Mouse (Mus musculus) liver, embryonic 13.5 days (tissue): Measurements from ENCODE around the gene Aicda. TPM values are rescaled to one million over a fixed set of nuclear protein-coding genes. Genes with fewer than 3 reads are reported as not detected.

ENCODE experiments used
- polyA plus RNA-seq: library from polyadenylated mRNA; unstranded; fragments of >200 nt; fragmentation: Nextera tagmentation; extraction: Ambion mirVana; gene quantifications from 2 replicates; pipeline ENCODE4 v1.2.1, GENCODE M21; 2015

Gene Aicda
- polyA plus RNA-seq, 1 experiment from 2014 or later: not detected

Other genes with a start within 250 kb of the Aicda start
- gene M6pr, start 245.1 kb upstream of the Aicda start, polyA plus RNA-seq: 105 and 116 TPM in 2 replicates
- gene Phc1, start 213.2 kb upstream of the Aicda start, polyA plus RNA-seq: 2.1 and 2.2 TPM in 2 replicates
- 1.3 TPM in 2 replicates for gene Rimklb, start 55.0 kb upstream of the Aicda start, polyA plus RNA-seq
- gene Mfap5, start 48.0 kb upstream of the Aicda start, polyA plus RNA-seq: 0.42 and 0.58 TPM in 2 replicates
- 2.8 and 3.8 TPM in 2 replicates for gene Apobec1, start 48.6 kb downstream of the Aicda start, polyA plus RNA-seq
- gene Gdf3, start 56.3 kb downstream of the Aicda start, polyA plus RNA-seq: 5.4 and 5.6 TPM in 2 replicates
- not detected in 2 replicates for gene Dppa3, start 72.6 kb downstream of the Aicda start, polyA plus RNA-seq
- not detected in 2 replicates for gene Nanog, start 153.7 kb downstream of the Aicda start, polyA plus RNA-seq
- gene Slc2a3, start 247.8 kb downstream of the Aicda start, polyA plus RNA-seq: 18.6 and 21.4 TPM in 2 replicates